Mouse (Mus musculus) CD4-positive helper T cell, adult 2 months (primary cell): ENCODE results near the gene Fnip1.
A peak's percentile ranks its signal among the peaks of the same experiment; 100 is the strongest.

Source experiments
- DNase-seq: peaks from one replicate; pipeline ENCODE4 v3.0.0-alpha.2; 2012; ENCODE audit warnings: low read depth, missing footprints, low spot score

Fnip1 gene

GRCm38 (mm10) chr11:54456875-54457274, 18.9 kb downstream of the Fnip1 start:
- DNase-seq: no peak

GRCm38 (mm10) chr11:54458168-54458567, 20.2 kb downstream of the Fnip1 start:
- DNase-seq: no peak

GRCm38 (mm10) chr11:54464557-54465244, 26.7 kb downstream of the Fnip1 start:
- DNase-seq: peak; percentile 39

GRCm38 (mm10) chr11:54472231-54472630, 34.2 kb downstream of the Fnip1 start:
- DNase-seq: no peak

GRCm38 (mm10) chr11:54478414-54478813, 40.4 kb downstream of the Fnip1 start:
- DNase-seq: peak; percentile 53

DNA sequence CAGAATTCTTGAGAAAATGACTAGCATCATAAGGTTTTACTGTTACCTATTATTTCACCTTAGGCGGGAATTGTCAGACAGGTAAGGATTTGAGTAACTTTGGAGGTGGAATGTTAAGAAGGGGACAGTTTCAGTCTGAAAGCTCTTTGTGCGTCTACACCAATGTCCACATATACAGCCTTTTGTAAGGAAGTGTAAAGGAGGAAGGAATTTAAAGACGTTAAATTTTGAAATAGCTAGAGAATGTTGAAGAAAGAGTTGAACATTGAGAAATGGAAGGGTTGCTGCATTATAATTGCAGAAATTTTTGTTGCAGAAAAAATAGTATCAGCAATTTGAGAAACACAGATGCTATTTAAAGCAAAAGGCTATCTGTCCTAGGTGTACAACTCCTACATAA, 48.0 kb downstream of the Fnip1 start:
- no peak for DNase-seq

DNA sequence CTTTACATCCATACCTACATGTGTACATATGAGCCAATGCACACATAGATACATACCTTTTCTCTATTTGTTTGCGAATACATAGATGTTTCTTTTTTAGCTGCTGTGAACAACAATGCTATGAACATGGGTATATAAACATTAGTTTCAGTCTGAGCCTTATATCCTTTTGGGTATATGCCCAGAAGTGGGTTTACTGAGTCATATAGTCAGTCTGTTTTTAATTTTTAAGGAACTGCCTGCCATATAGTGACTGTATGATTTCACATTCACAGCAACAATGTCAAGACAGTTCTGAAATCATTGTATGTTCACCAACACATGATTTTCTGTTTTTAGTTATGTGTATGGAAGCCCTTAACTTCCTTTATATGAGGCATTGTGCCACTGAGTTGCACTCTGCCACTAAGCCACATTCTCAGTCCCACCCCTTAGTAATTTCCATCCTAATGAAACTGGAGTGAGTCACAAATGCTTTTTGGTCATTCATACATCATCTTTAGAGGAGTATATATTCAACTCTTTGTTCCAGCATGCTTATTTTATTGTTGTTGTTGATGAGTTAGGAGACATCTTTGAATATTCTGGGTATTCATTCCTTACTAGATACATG, 54.1 kb downstream of the Fnip1 start:
- DNase-seq: no peak

DNA sequence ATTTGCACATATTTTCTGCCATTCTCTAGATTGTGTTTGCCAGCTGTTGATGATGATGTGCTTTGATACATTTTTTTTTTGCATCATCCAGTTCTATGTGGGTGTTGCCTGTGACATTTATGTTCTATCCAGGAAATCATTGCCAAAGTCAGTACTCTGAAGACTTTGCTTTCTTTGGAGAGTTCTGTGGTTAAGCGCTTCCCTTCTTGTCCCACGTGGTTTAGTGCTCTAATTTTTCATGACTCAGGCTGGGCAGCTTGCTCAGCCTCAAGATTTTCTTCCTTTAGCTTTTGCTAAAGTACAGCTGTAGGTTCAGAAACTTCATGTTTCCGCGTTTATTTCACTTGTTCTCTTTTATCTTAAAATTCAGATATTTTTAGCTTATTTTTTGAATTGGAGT, 54.6 kb downstream of the Fnip1 start:
- DNase-seq: peak; percentile 68

DNA sequence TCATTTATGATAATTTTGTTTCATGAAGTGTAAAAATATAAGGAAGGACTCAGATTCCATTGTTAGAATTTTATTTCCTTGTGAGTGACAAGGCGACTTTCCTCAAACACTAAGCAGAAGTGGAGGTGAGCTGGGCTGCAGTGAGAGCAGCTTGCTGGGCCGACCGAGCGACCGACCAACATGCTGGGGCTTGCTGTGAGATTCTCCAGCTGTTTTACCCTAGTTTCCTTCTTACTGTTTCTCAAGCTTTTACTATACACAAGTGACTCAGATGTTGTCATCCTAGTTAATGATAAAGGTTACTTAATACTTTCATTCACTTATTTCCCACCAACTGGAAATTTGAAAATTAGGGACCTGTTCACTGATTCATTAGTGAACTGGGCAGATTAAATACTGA, 61.8 kb downstream of the Fnip1 start:
- no peak for DNase-seq

GRCm38 (mm10) chr11:54502546-54503245, 64.7 kb downstream of the Fnip1 start:
- peak; percentile 57 for DNase-seq

- no peak for DNase-seq
Measured at GRCm38 (mm10) chr11:54513584-54513983, 75.6 kb downstream of the Fnip1 start.

GRCm38 (mm10) chr11:54521927-54522528, 84.0 kb downstream of the Fnip1 start:
- no peak for DNase-seq

DNA sequence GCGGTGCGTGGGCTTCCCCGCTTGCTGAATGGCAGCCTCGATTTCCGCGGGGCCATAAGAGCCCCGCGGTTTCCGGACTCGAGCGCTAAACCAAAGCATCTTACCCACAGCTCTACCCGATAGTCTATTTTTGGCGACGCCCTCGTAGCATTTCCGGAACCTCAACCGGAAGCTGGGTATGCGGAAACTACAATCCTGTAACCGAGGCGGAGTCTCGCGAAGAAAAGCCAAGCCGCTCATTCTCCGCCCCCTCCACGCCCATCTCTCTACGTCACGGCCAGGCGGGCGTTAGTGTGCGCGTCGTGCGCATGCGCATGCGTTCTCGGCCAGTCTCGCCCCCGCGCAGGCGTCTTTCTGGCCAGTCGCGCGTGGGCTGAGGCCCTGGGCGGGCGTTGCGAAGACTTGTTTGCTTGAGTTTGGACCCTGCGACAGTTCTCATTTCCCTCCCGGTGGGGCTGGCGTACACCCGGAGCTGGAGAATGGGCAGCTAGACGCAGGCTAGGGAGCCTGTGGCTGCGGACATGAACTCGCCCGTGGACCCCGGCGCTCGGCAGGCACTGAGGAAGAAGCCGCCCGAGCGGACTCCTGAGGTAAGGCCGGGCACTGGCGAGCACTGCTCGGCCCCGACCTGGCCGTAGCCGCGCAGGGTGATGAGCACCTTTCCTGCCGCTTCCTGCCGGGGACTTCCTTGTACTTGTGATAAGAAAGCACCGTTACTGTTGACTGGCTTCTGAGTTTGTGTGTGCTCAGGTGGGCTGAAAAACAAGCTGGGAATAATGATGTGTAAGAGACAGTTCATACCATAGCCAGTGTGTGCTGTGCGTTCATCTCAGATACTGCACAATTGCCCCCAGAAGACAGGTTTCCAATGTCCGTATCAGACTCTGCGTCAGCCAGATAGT, 84.8 kb downstream of the Fnip1 start, which contains the start of gene Rapgef6:
Gene Rapgef6, plus strand, starts transcription at position 319 of the 902 bp plus-strand sequence.
- DNase-seq: peak; percentile 99

DNA sequence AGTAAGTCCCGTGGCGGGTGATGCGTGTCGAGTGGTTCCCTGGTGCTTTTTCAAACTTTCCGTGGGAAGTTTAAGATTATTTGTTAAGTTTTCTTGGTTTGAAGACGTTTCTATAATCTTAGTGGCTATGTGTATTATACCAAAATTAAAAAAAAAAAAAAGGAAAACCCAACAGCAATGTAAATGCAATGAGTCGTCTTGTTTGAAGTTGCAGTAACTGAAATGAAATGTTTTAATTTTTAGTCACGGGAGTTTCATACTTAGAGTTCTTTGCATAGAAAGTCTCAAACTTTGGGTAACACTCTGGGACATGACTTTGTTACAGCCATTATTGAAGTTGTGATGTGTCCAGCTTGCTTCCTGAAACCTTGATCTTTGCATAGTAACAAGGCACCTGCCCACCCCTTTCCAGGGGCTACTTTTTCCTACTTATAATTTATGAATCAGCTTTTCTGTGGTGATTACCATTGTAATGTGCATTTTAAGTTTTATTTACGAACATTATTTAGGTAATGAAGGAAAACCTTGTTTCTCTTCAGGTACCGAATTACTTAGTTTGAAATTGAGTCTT, 85.5 kb downstream of the Fnip1 start:
- no peak for DNase-seq

- peak; percentile 23 for DNase-seq
Measured at GRCm38 (mm10) chr11:54528002-54528401, 90.0 kb downstream of the Fnip1 start.

DNA sequence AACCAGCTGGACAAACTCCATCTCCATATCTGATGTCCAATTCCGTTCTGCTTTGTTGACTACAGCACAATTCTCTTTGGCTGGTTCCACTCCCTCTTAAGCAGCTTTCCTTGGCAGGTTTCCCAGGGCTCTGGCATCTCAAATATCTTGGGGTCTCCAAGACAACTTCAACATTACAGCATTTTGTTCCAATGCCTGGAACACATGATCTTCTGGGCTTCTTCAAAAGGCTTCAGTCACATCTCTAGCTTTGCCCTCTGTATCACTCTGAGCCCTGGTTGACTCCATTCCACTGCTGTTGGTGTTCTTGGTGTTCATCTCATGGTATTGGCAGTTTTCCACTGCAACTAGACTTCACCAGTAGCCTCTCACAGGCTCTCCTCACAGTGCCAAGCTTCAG, 92.4 kb downstream of the Fnip1 start:
- DNase-seq: no peak

- no peak for DNase-seq
Measured at GRCm38 (mm10) chr11:54530916-54531315, 92.9 kb downstream of the Fnip1 start.

DNA sequence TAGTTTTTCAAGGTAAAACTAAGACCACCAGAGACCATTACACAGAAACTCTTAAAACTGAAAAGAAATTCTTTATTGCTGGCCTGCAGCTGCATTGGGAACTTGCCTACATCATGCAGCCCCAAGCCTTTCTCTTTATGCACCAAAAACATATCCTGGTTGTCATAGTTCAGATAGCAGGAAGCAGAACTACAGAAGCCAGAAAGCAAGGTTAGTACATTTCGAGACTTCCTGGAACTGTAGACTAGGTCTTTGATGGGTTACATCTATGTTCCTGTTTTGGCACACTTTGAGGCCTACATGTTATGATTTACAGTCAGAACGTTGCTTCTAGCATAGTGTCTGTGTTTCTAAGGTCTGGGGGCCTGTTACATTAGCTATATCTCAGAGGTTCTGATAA, 95.8 kb downstream of the Fnip1 start:
- DNase-seq: peak; percentile 70

DNA sequence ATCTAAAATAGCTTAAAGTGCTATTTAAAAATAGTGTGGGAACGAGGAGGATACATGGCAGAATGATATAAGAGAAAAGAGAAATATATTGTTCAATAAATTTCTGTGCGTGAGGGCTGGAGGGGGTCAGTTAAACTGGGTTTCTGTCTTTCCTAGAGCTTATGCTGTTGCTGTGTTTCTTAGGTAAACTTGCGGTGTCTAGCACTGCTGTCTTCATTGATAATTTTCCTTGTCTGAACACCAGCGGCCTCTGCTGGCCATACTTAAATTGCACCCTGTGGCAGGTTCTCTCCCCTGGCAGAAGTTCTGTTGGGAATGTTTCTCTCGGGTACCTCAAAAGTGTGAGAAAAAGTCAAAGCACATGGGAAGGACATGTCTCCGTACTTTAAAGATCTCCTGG, 96.9 kb downstream of the Fnip1 start:
- peak; percentile 76 for DNase-seq

GRCm38 (mm10) chr11:54539031-54539430, 101.0 kb downstream of the Fnip1 start:
- DNase-seq: no peak

DNA sequence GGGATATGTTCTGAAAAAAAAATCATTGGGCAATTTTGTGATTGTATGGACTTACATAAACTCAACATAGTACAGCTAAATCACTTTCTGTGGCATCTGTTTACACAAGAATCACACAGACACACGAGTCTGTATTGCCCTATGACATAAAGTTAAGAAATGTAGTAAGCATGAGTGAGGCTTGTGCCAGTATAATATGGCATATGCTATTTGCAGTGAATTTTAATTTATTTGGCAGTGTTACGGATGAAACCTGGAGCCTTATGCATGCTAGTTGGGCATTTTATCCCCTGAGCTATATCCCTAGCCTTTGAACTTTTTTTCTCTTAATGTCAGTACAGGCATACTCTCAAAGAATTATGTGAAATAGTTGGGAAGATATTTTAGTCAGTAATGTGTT, 101.5 kb downstream of the Fnip1 start:
- DNase-seq: no peak
